Mouse (Mus musculus) lung, adult 2 months (tissue): Measurements from ENCODE around the gene Spata46.

Experiments
- CTCF ChIP-seq: fragments of 200-500 bp; IDR thresholded peaks from 2 replicates; pipeline ENCODE4 v1.5.1; 2011; ENCODE audit warnings: mild to moderate bottlenecking, low read length, control low read depth; ENCODE audit not compliant: insufficient read depth
- POLR2A ChIP-seq: fragments of 200-500 bp; IDR thresholded peaks from 2 replicates; pipeline ENCODE4 v1.6.1; 2011; ENCODE audit warnings: low read depth, mild to moderate bottlenecking, control low read depth, low read length, borderline replicate concordance; ENCODE audit errors: extremely low read depth

- no peak for TF ChIP-seq CTCF
- no peak for TF ChIP-seq POLR2A
These were observed 15.3 kb upstream of the Spata46 start for GRCm38 (mm10) chr1:170293257-170293656.
